Mouse (Mus musculus): ENCODE measurements around the gene Rab8b.

DNA sequence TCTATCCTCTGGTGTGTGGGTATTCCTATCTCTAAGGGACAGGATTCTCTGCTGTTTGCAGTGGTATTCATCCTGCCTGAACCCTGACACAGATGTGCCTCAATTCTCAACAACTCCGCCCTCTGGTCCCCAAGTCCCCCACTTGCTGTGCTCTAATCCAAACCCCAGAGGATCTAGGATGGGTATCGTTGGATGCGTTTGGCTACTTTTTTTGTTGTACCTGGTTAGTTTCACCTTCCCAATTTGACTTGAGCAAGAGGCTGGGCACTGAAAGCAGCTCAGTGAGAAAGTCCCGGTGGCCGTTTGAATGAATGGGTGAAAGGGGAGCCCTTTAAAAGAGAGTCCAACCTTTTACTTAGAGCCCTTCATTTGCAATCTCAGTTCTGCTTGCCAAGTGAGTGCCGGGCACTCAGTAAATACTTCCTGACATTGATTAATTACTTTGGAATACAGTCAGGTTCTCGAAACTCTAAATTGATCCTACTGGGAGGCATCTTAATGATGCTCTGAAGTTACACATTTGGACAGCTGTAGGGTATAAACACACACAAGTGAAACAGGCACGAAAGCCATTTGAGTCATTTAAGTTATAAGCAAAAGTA, 32.1 kb downstream of the Rab8b start:
- no peak for TF ChIP-seq POLR2A (IDR thresholded peaks at IDR 0.05; ENCODE audit: borderline replicate concordance, insufficient read depth, low read length)
- no peak for TF ChIP-seq CTCF (IDR thresholded peaks at IDR 0.05; ENCODE audit: borderline replicate concordance, insufficient read depth, low read depth, low read length)

All from cerebellum, adult 2 months (tissue).